Mouse (Mus musculus): ENCODE data around the gene 4930407I10Rik.

The 4930407I10Rik gene

GRCm38 (mm10) chr15:82058719-82059201, at the start of gene 4930407I10Rik:
TSS of gene 4930407I10Rik (plus strand) at chr15:82059151.
- DNase-seq (ENCODE audit: low spot score in 2 of 2), result no peak

DNA sequence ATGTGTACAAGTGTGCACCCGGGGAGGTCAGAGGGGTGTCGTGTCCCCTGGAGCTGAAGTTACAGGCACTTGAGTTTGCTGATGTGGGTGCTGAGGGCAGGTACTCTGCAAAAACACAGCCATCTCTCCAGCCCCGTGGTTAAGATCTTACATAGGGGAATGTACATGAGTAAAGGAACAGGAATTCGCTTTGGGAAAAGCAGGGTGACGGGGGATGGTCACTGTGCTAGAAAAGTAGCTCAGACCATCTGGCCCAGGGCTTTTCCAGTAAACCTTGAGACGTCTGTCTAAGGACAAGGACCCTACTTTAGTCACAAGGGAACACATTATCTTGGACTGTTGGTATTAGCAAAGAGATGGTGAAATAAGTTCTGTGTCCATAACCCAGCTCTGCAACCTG, 47.0 kb upstream of the 4930407I10Rik start:
- no peak for DNase-seq (ENCODE audit: low spot score in 2 of 2)

- no peak for DNase-seq (ENCODE audit: low spot score in 2 of 2)
Observed at GRCm38 (mm10) chr15:82014745-82015391, 44.1 kb upstream of the 4930407I10Rik start.

DNA sequence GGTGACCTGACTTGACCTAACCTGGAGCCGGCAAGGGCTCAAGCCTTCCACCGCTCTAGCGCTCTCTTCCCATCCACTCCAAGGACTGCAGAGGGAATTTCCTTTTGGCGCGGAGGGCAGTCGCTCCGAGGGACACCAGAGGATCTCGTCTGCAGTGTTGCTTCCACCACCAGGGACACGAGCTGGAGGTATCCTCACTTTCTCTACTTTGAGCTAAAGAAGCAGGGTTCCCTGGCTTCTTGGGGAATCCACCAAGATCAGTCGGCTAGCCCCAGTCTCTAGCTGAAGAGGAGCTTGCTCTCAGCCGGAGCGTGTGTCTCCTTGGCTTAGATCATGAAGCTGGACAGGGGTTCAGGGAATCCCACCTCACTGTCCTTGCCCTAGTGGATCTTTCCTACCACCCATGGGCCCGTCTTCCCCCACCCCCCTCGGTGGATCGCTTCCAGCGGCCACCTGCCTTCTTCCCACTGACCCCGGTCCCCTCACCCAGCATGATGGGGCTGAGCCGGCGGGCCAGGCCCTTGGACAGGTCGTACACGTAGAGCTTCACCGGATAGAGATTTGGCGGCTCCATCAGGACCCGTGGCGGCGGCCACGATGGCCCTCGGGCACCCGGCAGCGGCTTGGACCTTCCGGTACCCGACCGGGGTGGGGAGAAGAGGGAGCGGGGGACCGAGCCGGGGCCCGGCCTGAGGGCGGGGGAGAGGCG, 43.4 kb upstream of the 4930407I10Rik start:
- DNase-seq (ENCODE audit: low spot score in 2 of 2), result peak; percentile 41 to 61

DNA sequence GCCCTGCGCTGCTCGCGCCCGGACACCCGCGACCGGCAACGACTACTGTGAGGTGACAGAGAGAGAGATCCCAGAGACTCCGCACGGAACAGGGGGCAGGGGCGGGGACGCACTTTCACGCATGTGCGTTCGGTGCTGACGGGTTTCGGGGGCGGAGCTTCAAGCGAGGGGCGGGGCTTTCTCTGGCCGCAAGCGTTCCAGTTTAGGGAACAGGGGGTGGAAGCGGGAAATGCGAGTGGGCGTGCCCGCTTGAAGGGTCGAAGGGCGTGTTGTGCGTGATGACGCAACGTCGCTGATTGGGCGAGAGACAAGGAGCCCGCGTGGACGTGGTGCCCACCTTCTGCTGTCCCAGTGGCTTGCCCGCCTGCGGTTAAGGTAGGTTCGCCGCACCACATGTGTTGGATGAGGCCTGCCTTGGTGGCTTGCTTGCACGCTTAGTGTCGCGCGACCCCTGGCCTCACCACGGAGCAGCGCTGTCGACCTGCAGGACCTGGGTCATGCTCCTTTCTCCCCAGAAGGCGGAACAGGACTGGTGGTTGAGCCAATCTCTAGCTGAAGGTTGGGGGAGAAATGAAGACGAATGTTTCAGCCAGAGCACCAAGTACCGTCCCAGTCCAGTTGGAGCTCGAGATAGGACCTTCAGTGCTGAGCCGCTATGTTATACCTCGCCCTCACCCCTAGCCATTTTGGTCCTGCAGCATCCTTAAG, 42.7 kb upstream of the 4930407I10Rik start:
- peak; percentile 99 to 100 for DNase-seq (ENCODE audit: low spot score in 2 of 2)

DNA sequence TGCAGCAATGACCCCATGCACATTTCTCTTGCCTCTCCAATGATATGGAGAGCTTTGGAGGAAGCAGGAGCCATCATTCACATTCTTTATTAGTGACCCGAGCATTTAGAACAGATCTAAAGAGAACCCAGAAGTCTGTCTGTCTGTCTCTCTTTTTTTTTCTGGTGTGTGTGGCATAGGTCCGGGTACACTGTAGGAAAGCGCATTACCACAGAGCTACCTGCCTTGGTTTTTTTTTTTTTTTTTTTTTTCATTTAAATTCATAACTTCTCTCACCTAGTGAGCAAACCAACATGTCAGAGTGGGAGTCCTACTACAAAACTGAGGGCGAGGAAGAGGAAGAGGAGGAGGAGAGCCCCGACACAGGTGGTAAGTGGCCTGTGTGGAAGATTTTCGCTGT, 42.1 kb upstream of the 4930407I10Rik start:
- no peak for DNase-seq (ENCODE audit: low spot score in 2 of 2)

DNA sequence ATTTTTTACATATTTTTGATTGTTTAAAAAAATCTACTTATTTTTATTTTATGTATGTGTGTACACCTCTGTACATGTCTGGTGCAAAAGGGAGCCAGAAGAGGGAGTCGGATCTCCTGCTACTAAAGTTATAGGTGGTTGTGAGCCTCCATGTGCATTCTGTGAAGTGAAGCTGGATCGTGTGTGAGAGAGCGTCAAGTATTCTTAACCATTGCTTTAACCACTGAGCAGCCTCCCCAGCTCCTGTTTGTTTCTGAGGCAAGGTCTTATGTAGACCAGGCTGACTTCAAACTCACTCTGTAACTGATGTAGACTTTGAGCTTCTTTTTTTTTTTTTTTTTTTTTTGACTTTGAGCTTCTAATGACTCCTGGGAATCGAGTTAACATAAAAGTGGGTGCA, 41.5 kb upstream of the 4930407I10Rik start:
- DNase-seq (ENCODE audit: low spot score in 2 of 2), result no peak

DNA sequence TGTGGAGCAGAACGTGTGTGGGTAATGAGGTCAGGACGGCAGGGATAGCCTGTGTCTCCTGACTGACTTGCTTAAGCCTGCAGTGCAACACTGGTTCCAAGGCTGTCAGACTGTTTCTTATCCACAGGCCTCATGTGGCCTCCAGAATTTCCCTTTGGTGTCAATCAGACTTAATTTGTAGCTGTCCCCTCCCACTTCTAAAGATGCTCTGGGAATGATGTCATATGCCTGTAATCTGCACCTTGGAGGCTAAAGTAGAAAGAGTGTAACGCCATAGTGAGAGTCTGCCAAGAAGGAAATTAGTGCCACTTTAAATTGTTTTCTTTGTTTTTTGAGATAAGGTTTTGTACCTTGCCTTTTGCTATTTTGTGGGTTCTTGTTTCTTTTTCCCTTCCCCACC, 39.7 kb upstream of the 4930407I10Rik start:
- DNase-seq (ENCODE audit: low spot score in 2 of 2), result no peak

GRCm38 (mm10) chr15:82022535-82023088, 36.3 kb upstream of the 4930407I10Rik start:
- DNase-seq (ENCODE audit: low spot score in 2 of 2), result no peak

DNA sequence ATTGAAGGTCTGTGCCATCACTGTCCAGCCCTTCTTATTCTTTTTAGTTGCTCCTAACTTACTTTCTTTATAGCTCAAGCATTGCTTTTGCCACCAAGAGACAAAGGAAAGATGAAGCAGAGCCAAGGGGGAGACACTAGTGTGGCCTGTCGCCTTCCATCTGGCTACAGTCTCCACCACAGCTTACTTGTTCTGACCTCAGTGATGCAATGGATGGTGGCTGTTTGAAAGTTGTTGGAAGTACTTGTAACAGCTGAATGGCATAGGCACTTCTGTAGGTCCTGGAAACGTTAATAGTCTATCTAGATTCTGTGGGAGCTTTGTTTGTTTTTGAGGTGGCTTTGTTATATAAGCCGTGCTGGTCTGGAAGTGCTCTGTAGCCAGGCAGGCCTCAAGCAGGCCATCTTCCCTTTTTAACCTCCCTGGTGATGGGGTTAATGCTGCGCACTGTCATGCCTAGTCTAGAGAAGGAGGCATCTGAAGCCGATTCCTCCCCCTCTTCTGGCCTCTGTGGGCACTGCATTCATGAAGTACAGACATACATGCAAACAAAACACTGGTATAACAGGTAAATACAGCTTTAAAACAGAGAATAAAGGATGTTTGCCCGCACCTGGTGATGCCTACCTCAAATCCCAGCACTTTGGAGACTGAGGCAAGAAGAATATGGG, 34.9 kb upstream of the 4930407I10Rik start:
- no peak for DNase-seq (ENCODE audit: low spot score in 2 of 2)

DNA sequence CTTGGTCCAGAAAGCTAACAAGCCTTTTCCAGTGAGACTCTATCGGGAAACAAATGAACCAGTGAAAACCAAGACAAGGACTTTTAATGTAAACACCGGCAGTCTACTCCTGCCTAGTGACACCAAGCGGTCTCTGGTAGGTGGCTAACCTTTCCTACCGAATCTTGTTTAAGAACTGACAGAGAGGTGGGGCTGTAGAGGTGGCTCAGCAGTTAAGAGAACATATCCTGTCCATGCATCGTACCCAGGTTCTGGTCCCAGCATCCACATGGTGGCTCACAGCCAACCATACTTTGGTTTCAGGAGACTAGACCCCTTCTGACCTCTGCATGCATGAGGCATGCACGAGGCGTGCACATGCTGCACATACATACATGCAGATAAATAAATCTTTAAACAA, 31.7 kb upstream of the 4930407I10Rik start:
- no peak for DNase-seq (ENCODE audit: low spot score in 2 of 2)

GRCm38 (mm10) chr15:82027726-82028125, 31.2 kb upstream of the 4930407I10Rik start:
- DNase-seq (ENCODE audit: low spot score in 2 of 2), result no peak

DNA sequence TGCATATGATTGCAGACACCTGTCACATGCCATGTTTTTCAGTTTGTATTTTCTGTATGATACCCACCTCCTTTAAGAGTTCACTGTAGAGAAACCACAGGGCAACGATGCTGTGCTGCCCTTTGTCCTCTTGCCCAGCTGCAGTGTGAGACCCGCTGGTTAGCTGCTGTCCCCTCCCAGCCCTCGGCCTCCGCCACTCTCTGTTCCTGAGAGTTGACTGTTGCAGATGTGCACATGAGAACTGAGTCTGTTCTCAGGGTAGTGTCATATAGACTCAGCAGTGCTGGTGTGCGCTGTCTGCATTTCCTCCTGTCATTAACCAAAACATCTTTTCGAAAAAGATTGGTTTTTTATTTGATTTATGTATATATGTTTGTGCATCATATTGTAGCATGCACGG, 26.6 kb upstream of the 4930407I10Rik start:
- no peak for DNase-seq (ENCODE audit: low spot score in 2 of 2)

GRCm38 (mm10) chr15:82033762-82034161, 25.2 kb upstream of the 4930407I10Rik start, which contains the start of gene Desi1:
TSS of gene Desi1 (minus strand) at chr15:82033862.
- no peak for DNase-seq (ENCODE audit: low spot score in 2 of 2)

- DNase-seq (ENCODE audit: low spot score in 2 of 2), result no peak
Observed at GRCm38 (mm10) chr15:82035904-82036689, 22.9 kb upstream of the 4930407I10Rik start.

GRCm38 (mm10) chr15:82040650-82041049, 18.3 kb upstream of the 4930407I10Rik start:
- peak in 1 of 2 experiments; percentile 27 for DNase-seq (ENCODE audit: low spot score in 2 of 2)

DNA sequence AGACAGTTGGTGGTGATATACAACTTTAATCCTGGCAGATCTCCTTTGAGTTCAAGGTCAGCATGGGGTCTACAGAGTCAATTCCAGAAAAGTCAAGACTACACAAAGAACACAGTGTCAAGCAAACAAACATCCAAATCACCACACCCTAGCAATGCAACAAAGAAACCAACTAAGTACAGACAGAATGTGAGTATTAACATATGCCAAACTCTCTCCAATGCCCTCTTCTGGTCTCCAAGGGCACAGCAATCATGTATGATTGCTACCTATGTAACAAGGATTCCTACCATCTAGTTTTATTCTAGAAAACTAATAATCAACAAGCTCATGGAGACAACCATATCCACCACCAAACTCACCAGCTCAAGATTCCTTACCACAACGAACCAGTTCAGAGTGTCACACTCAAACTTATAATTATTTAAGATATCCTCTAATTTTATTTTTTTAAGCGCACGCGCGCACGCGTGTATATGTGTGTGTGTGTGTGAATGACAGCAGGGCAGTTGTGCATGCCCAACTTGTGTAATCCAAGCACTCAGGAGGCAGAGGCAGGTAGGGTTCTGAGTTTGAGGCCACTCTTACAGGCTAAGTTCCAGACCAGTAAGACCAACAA, 14.7 kb upstream of the 4930407I10Rik start:
- no peak for DNase-seq (ENCODE audit: low spot score in 2 of 2)

DNA sequence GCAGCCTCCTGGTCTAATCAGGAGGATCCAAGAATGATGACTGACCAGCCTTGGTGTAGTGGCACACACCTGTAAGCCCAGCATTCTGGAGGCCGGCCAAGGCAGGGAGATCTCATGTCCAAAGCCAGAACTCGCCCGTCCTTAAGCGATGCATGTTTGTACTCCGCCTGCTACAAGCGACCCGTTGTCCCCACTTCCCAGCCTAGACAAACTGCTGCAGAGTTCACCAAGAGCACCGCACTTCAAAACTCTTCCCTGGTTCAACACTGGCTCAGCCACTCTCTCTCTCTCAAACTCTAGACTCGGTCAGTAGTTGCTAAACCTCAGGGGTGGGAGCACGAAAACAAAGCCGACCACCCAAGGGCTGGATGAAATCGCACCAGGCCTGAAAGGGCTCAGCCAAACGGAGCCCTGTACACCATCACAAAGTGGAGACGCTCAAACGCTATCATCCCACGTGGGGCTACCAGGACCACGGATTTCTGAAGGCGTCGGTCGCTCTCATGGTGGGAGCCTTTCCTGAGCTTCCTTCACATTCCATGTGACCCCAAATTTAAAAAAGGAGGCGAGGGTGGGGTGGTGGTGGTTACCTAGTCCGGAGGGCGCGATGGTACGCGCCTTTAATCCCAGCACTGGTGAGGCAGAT, 12.6 kb upstream of the 4930407I10Rik start:
- no peak for DNase-seq (ENCODE audit: low spot score in 2 of 2)

DNA sequence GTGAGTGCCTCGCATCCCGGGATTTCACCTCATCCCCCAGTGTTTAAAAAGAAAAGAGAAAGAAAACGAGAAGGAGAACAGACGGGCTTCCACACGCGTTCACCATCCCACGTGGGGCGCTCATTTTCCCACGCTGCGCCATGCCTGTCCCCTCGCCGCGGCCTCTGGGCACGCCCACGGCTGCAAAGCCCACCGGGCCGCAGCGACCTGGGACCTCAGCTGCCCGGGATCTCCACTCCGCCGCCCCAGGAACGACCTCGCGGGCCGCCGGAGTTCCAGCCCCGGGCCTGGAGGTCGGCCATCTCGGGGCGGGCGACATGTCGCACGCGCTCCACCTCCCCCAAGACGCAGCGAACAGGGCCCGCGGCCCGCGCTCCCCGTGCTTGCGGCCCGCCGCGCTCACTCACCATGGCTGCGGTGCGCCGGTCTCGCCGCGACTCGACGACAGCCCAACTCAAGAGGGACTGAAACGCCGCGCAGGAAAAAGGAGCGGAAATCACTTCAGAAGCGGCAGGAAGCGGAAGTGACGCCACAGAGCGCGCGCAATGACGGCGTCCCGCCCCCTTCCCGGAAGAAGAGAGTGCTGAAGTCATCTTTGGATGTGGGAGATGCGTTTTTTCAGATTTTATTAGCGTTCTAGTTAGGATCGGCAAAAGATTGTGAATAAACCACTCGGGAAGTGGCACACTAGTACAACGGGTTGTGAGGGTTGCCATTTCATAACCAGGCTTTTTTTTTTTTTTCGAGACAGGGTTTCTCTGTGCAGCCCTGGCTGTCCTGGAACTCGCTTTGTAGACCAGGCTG, 11.7 kb upstream of the 4930407I10Rik start, which contains the start of gene Snu13:
Gene Snu13, minus strand, starts transcription at position 519 of the 804 bp plus-strand sequence.
- peak; percentile 81 to 91 for DNase-seq (ENCODE audit: low spot score in 2 of 2)

Data from frontal cortex, postnatal 10 days (tissue).